26 mouse cellular contexts compared by ENCODE assay signal in genomic region chr15:85344673-85345072, GRCm38 (mm10).
"Had no signal": no experiment of that assay in that cellular context is flagged by ENCODE, and none has a peak within 500 bp of the region (broad histone marks: within the 10 kb centered on the region; RNA-seq: fewer than 3 reads in every experiment).

No protein-coding gene starts in this region.

- H3K9ac ChIP-seq: heart, embryonic 12.5 days; hindbrain, embryonic 13.5 days; hindbrain, embryonic 15.5 days; kidney, embryonic 15.5 days; limb, embryonic 12.5 days; liver, embryonic 13.5 days; liver, embryonic 15.5 days; liver, postnatal 0 days had no signal

- H3K9me3 ChIP-seq: heart, embryonic 10.5 days; heart, embryonic 12.5 days; hindbrain, embryonic 13.5 days; hindbrain, embryonic 15.5 days; kidney, embryonic 15.5 days; limb, embryonic 12.5 days; liver, embryonic 13.5 days; liver, embryonic 15.5 days had no signal

- H3K4me3 ChIP-seq: gastrocnemius, adult 2 months; heart, embryonic 10.5 days; heart, embryonic 12.5 days; hindbrain, embryonic 13.5 days; hindbrain, embryonic 15.5 days; kidney, embryonic 15.5 days; limb, embryonic 12.5 days; liver, embryonic 13.5 days; liver, embryonic 15.5 days had no signal

- ATAC-seq: hindbrain, postnatal 0 days; intestine, embryonic 16.5 days; liver, postnatal 0 days had no signal

- H3K36me3 ChIP-seq: heart, embryonic 12.5 days; hindbrain, embryonic 15.5 days; liver, embryonic 13.5 days; liver, embryonic 15.5 days had no signal

- H3K4me1 ChIP-seq: hindbrain, embryonic 15.5 days; kidney, embryonic 15.5 days; limb, embryonic 12.5 days had no signal

- H3K27me3 ChIP-seq: heart, embryonic 12.5 days; hindbrain, embryonic 13.5 days; hindbrain, embryonic 15.5 days; kidney, embryonic 15.5 days; limb, embryonic 12.5 days; liver, embryonic 13.5 days; liver, embryonic 15.5 days had no signal

- DNase-seq: gastrocnemius, adult 2 months; gastrocnemius, postnatal 14 days; gastrocnemius, postnatal 36 days; heart, adult 18-20 months; heart, postnatal 10 days; kidney, adult 11 months; kidney, adult 2 months; kidney, adult 9 months; kidney, postnatal 14 days; kidney, postnatal 36 days; layer of hippocampus, adult 9-11 months; layer of hippocampus, postnatal 36 days; liver; liver, embryonic 13.5 days; liver, postnatal 0 days had no signal

- H3K27ac ChIP-seq: gastrocnemius, adult 2 months; heart, embryonic 10.5 days; hindbrain, embryonic 13.5 days; hindbrain, embryonic 15.5 days; hindbrain, postnatal 0 days; kidney, embryonic 15.5 days; kidney, postnatal 0 days; limb, embryonic 12.5 days; liver, embryonic 13.5 days; liver, embryonic 15.5 days had no signal

- H3K4me2 ChIP-seq: heart, embryonic 12.5 days; hindbrain, embryonic 13.5 days; hindbrain, embryonic 15.5 days; kidney, embryonic 15.5 days; limb, embryonic 12.5 days; liver, embryonic 11.5 days; liver, embryonic 13.5 days; liver, embryonic 15.5 days had no signal
